Mouse (Mus musculus) myocyte (in vitro differentiated cells): Measurements from ENCODE around the gene Sun2. TPM values are rescaled to one million over a fixed set of nuclear protein-coding genes. Genes with fewer than 3 reads are reported as not detected.
A peak's percentile ranks its signal among the peaks of the same experiment; 100 is the strongest.

Source experiments
- H3K27me3 ChIP-seq: one replicate; pipeline ENCODE4 v1.6.1; 2011; ENCODE audit not compliant: control insufficient read depth, insufficient read depth, insufficient read length
- H3K36me3 ChIP-seq: one replicate; pipeline ENCODE4 v1.6.1; 2011; ENCODE audit not compliant: control insufficient read depth, insufficient read depth
- H3K4me2 ChIP-seq: one replicate; pipeline ENCODE4 v1.6.1; 2011; ENCODE audit warnings: low read depth, control low read depth
- H3K4me3 ChIP-seq: one replicate; pipeline ENCODE4 v1.5.1; 2011; ENCODE audit warnings: mild to moderate bottlenecking, control low read depth, moderate library complexity
- H3K79me2 ChIP-seq: one replicate; pipeline ENCODE4 v1.6.1; 2011; ENCODE audit not compliant: control insufficient read depth, insufficient read depth
- H3ac ChIP-seq: one replicate; pipeline ENCODE4 v1.6.1; 2011; ENCODE audit not compliant: control insufficient read depth, insufficient read length
- CEBPB ChIP-seq: IDR thresholded peaks from 2 replicates; pipeline ENCODE4 v1.6.1; 2011; ENCODE audit warnings: mild to moderate bottlenecking, moderate library complexity; ENCODE audit not compliant: poor library complexity, insufficient read depth, severe bottlenecking
- E2F4 ChIP-seq: IDR thresholded peaks from one replicate; pipeline ENCODE4 v1.6.1; 2011; ENCODE audit warnings: mild to moderate bottlenecking, control low read depth, moderate library complexity; ENCODE audit not compliant: insufficient read depth
- MAX ChIP-seq: IDR thresholded peaks from one replicate; pipeline ENCODE4 v1.6.1; 2011; ENCODE audit warnings: low read depth, mild to moderate bottlenecking, control low read depth
- MYOD1 ChIP-seq, 3 experiments: IDR thresholded peaks; one replicate each; pipeline ENCODE4 v1.6.1; 2011; ENCODE audit warnings: control low read depth in 2 of 3, low read depth in 2 of 3, mild to moderate bottlenecking in 2 of 3, moderate library complexity in 1 of 3; ENCODE audit not compliant: insufficient read length in 2 of 3, control insufficient read depth in 1 of 3
- MYOG ChIP-seq, 3 experiments: IDR thresholded peaks; one replicate each; pipeline ENCODE4 v1.6.1; 2011; ENCODE audit warnings: control low read depth in 2 of 3, low read depth in 2 of 3, mild to moderate bottlenecking in 2 of 3; ENCODE audit not compliant: insufficient read length in 2 of 3, control insufficient read depth in 1 of 3, insufficient read depth in 1 of 3
- POLR2A ChIP-seq: IDR thresholded peaks from one replicate; pipeline ENCODE4 v1.6.1; 2011; ENCODE audit warnings: low read depth, mild to moderate bottlenecking, control low read depth, moderate library complexity; ENCODE audit not compliant: insufficient read length
- POLR2AphosphoS2 ChIP-seq: IDR thresholded peaks from one replicate; pipeline ENCODE4 v1.6.1; 2011; ENCODE audit warnings: low read depth, control low read depth; ENCODE audit not compliant: insufficient read length
- REST ChIP-seq: IDR thresholded peaks from one replicate; pipeline ENCODE4 v1.6.1; 2011; ENCODE audit warnings: mild to moderate bottlenecking, control low read depth, moderate library complexity; ENCODE audit not compliant: insufficient read depth, insufficient read length
- SRF ChIP-seq: IDR thresholded peaks from one replicate; pipeline ENCODE4 v1.6.1; 2011; ENCODE audit warnings: low read depth; ENCODE audit not compliant: control insufficient read depth, insufficient read length
- TCF12 ChIP-seq: IDR thresholded peaks from one replicate; pipeline ENCODE4 v1.6.1; 2011; ENCODE audit warnings: mild to moderate bottlenecking, control low read depth; ENCODE audit not compliant: poor library complexity, insufficient read depth, severe bottlenecking
- TCF3 ChIP-seq: IDR thresholded peaks from one replicate; pipeline ENCODE4 v1.6.1; 2011; ENCODE audit warnings: low read depth, control low read depth; ENCODE audit not compliant: insufficient read length
- USF1 ChIP-seq: IDR thresholded peaks from one replicate; pipeline ENCODE4 v1.6.1; 2011; ENCODE audit warnings: low read depth, mild to moderate bottlenecking, control low read depth, moderate library complexity
- polyA plus RNA-seq: library from polyadenylated mRNA; unstranded; fragments of >200 nt; fragmentation: generic; extraction: Trizol; gene quantifications from one replicate; pipeline ENCODE4 v1.2.1, GENCODE M21; 2012; ENCODE audit warnings: missing spikeins

The Sun2 gene
- polyA plus RNA-seq, 1 experiment = 78.0 TPM

- TF ChIP-seq POLR2A (no peak), MYOG (IDR thresholded peaks at IDR 0.05; ENCODE audit: control insufficient read depth in 1 of 3, insufficient read depth in 1 of 3, insufficient read length in 2 of 3, low read depth in 2 of 3) (peak in 1 of 3 experiments; percentile 20), POLR2AphosphoS2 (no peak)
- H3ac ChIP-seq = no peak overlapping the region
- H3K4me3 ChIP-seq = no peak overlapping the region
- no peaks in the 10 kb centered on the region for H3K27me3 ChIP-seq
- H3K36me3 ChIP-seq = no peaks in the 10 kb centered on the region
- peaks cover 21% of the 10 kb centered on the region for H3K79me2 ChIP-seq
- no peak overlapping the region for H3K4me2 ChIP-seq
These were observed 26.0 kb upstream of the Sun2 start for GRCm38 (mm10) chr15:79768302-79768701.

GRCm38 (mm10) chr15:79767327-79767961 is 25.1 kb upstream of the Sun2 start:
- Histone ChIP-seq H3K27me3 (no peaks in the 10 kb centered on the region), H3K36me3 (peaks cover 3% of the 10 kb centered on the region), H3K4me3 (no peak overlapping the region), H3K4me2 (peak overlapping the region; percentile 1), H3ac (no peak overlapping the region), H3K79me2 (peaks cover 21% of the 10 kb centered on the region)
- TF ChIP-seq MYOG (IDR thresholded peaks at IDR 0.05; ENCODE audit: control insufficient read depth in 1 of 3, insufficient read depth in 1 of 3, insufficient read length in 2 of 3, low read depth in 2 of 3) = no peak
- TF ChIP-seq REST = no peak
- TF ChIP-seq MYOD1 (IDR thresholded peaks at IDR 0.05; ENCODE audit: control insufficient read depth in 1 of 3, insufficient read length in 2 of 3, low read depth in 2 of 3) = no peak
- no peak for TF ChIP-seq MAX
- TF ChIP-seq TCF12 = no peak
- TF ChIP-seq E2F4 = no peak
- no peak for TF ChIP-seq TCF3
- no peak for TF ChIP-seq CEBPB
- no peak for TF ChIP-seq USF1
- no peak for TF ChIP-seq SRF
- no peak for TF ChIP-seq POLR2AphosphoS2
- no peak for TF ChIP-seq POLR2A

GRCm38 (mm10) chr15:79766586-79767071 is 24.3 kb upstream of the Sun2 start:
- no peak overlapping the region for H3K4me2 ChIP-seq
- H3K79me2 ChIP-seq = peaks cover 17% of the 10 kb centered on the region
- TF ChIP-seq MYOD1 (IDR thresholded peaks at IDR 0.05; ENCODE audit: control insufficient read depth in 1 of 3, insufficient read length in 2 of 3, low read depth in 2 of 3) (no peak), TCF3 (no peak), POLR2AphosphoS2 (no peak), REST (no peak), MAX (no peak), USF1 (no peak), E2F4 (no peak), SRF (no peak), MYOG (IDR thresholded peaks at IDR 0.05; ENCODE audit: control insufficient read depth in 1 of 3, insufficient read depth in 1 of 3, insufficient read length in 2 of 3, low read depth in 2 of 3) (no peak), POLR2A (no peak), TCF12 (no peak), CEBPB (no peak)
- H3K4me3 ChIP-seq = no peak overlapping the region
- H3ac ChIP-seq = no peak overlapping the region
- H3K27me3 ChIP-seq = no peaks in the 10 kb centered on the region
- H3K36me3 ChIP-seq = peaks cover 6% of the 10 kb centered on the region

GRCm38 (mm10) chr15:79766168-79766567 is 23.8 kb upstream of the Sun2 start:
- Histone ChIP-seq H3K27me3 (no peaks in the 10 kb centered on the region), H3K4me2 (no peak overlapping the region), H3ac (no peak overlapping the region), H3K79me2 (peaks cover 17% of the 10 kb centered on the region), H3K4me3 (peak overlapping the region; percentile 0), H3K36me3 (peaks cover 6% of the 10 kb centered on the region)
- TF ChIP-seq MYOD1 (IDR thresholded peaks at IDR 0.05; ENCODE audit: control insufficient read depth in 1 of 3, insufficient read length in 2 of 3, low read depth in 2 of 3) (peak in 1 of 3 experiments; percentile 3), POLR2AphosphoS2 (no peak)

GRCm38 (mm10) chr15:79765361-79765760 is 23.0 kb upstream of the Sun2 start:
- peak overlapping the region; percentile 41 for H3K4me2 ChIP-seq
- H3K36me3 ChIP-seq = peaks cover 6% of the 10 kb centered on the region
- peak overlapping the region; percentile 0 for H3K4me3 ChIP-seq
- TF ChIP-seq MAX (no peak), E2F4 (no peak), MYOD1 (IDR thresholded peaks at IDR 0.05; ENCODE audit: control insufficient read depth in 1 of 3, insufficient read length in 2 of 3, low read depth in 2 of 3) (peak in 1 of 3 experiments; percentile 39)
- H3K27me3 ChIP-seq = no peaks in the 10 kb centered on the region
- no peak overlapping the region for H3ac ChIP-seq
- peaks cover 17% of the 10 kb centered on the region for H3K79me2 ChIP-seq
